Mouse (Mus musculus) neural tube, embryonic 11.5 days (tissue): ENCODE data around the gene 1700042G07Rik. TPM values are rescaled to one million over a fixed set of nuclear protein-coding genes. Genes with fewer than 3 reads are reported as not detected.

ENCODE experiments used
- ATAC-seq: fragments of 200-750 bp; cut with Nextera tagmentation; 2 replicates; pipeline ENCODE4 v1.8.0; 2017; ENCODE audit warnings: moderate number of reproducible peaks, mild to moderate bottlenecking, moderate TSS enrichment, moderate library complexity; ENCODE audit not compliant: insufficient read depth, low FRiP score, low TSS enrichment
- DNase-seq: peaks from one replicate; pipeline ENCODE4 v3.0.0-alpha.2; 2015; ENCODE audit warnings: low spot score
- H3K27ac ChIP-seq: fragments of 300-500 bp; sonication (generic); 2 replicates; pipeline ENCODE4 v1.5.1; 2014; ENCODE audit warnings: low read depth, mild to moderate bottlenecking, low read length
- H3K27me3 ChIP-seq: fragments of 300-500 bp; sonication (generic); 2 replicates; pipeline ENCODE4 v1.6.1; 2014; ENCODE audit warnings: mild to moderate bottlenecking, low read length, mixed read lengths; ENCODE audit not compliant: control insufficient read depth, insufficient read depth
- H3K36me3 ChIP-seq: fragments of 300-500 bp; sonication (generic); 2 replicates; pipeline ENCODE4 v1.6.1; 2014; ENCODE audit warnings: mild to moderate bottlenecking, low read length, moderate library complexity, mixed read lengths; ENCODE audit not compliant: control insufficient read depth, insufficient read depth
- H3K4me1 ChIP-seq: fragments of 300-500 bp; sonication (generic); 2 replicates; pipeline ENCODE4 v1.6.1; 2014; ENCODE audit warnings: low read length, mixed read lengths; ENCODE audit not compliant: control insufficient read depth, insufficient read depth
- H3K4me2 ChIP-seq: fragments of 300-500 bp; sonication (generic); 2 replicates; pipeline ENCODE4 v1.6.1; 2014; ENCODE audit warnings: low read depth, mild to moderate bottlenecking, moderate library complexity
- H3K4me3 ChIP-seq: fragments of 300-500 bp; sonication (generic); 2 replicates; pipeline ENCODE4 v1.5.1; 2014; ENCODE audit warnings: low read depth, low read length
- H3K9ac ChIP-seq: fragments of 300-500 bp; sonication (generic); 2 replicates; pipeline ENCODE4 v1.6.1; 2014; ENCODE audit warnings: mild to moderate bottlenecking, low read length
- H3K9me3 ChIP-seq: fragments of 300-500 bp; sonication (generic); 2 replicates; pipeline ENCODE4 v1.6.1; 2016; ENCODE audit warnings: low read length; ENCODE audit not compliant: control insufficient read depth
- WGBS: fragments of 180-500 bp; shearing (Covaris S2); extraction: QIAGEN DNeasy Blood & Tissue Kit; methylation state at CpG from one replicate; pipeline ENCODE4 v1.1.7; 2014; 5-methylcytosine and 5-hydroxymethylcytosine counted together
- polyA plus RNA-seq: library from polyadenylated mRNA; unstranded; fragments of >200 nt; fragmentation: Nextera tagmentation; extraction: Ambion mirVana; gene quantifications from 2 replicates; pipeline ENCODE4 v1.2.1, GENCODE M21; 2014

Gene 1700042G07Rik
- polyA plus RNA-seq, 1 experiment from 2014 or later = not detected

- ATAC-seq (no peak), DNase-seq (peak; percentile 6)
- Histone ChIP-seq H3K9ac (no peak overlapping the region), H3K4me1 (no peaks in the 10 kb centered on the region), H3K27ac (no peak overlapping the region), H3K9me3 (no peaks in the 10 kb centered on the region), H3K27me3 (no peaks in the 10 kb centered on the region), H3K4me3 (no peak overlapping the region), H3K36me3 (no peaks in the 10 kb centered on the region), H3K4me2 (no peak overlapping the region)
- 48% methylated on average over 3 of the region's 3 CpGs for WGBS
These were observed 8.9 kb downstream of the 1700042G07Rik start for GRCm38 (mm10) chr4:116182079-116182478.

- no peak overlapping the region for H3K27ac ChIP-seq
- 9% methylated on average over 12 of the region's 12 CpGs for WGBS
- no peaks in the 10 kb centered on the region for H3K36me3 ChIP-seq
- H3K4me2 ChIP-seq = 0 out of 2 replicates have a peak overlapping the region, but pooled peaks have one; percentile 7
- H3K4me1 ChIP-seq = no peaks in the 10 kb centered on the region
- no peak overlapping the region for H3K4me3 ChIP-seq
- no peak overlapping the region for H3K9ac ChIP-seq
- ATAC-seq (no peak), DNase-seq (peak; percentile 33)
- no peaks in the 10 kb centered on the region for H3K9me3 ChIP-seq
- no peaks in the 10 kb centered on the region for H3K27me3 ChIP-seq
These were observed 9.6 kb downstream of the 1700042G07Rik start for GRCm38 (mm10) chr4:116182745-116183144.

GRCm38 (mm10) chr4:116185083-116185482 is 11.9 kb downstream of the 1700042G07Rik start:
- no peak for DNase-seq
- Histone ChIP-seq H3K4me1 (no peaks in the 10 kb centered on the region), H3K9me3 (no peaks in the 10 kb centered on the region), H3K27ac (no peak overlapping the region), H3K4me2 (no peak overlapping the region), H3K36me3 (no peaks in the 10 kb centered on the region), H3K27me3 (no peaks in the 10 kb centered on the region), H3K9ac (no peak overlapping the region), H3K4me3 (no peak overlapping the region)
- WGBS = 90% methylated on average over 4 of the region's 4 CpGs
- no peak for ATAC-seq

GRCm38 (mm10) chr4:116192286-116192835 is 19.2 kb downstream of the 1700042G07Rik start:
- H3K27me3 ChIP-seq = no peaks in the 10 kb centered on the region
- DNase-seq (no peak), ATAC-seq (no peak)
- H3K9ac ChIP-seq = no peak overlapping the region
- H3K4me3 ChIP-seq = no peak overlapping the region
- no peaks in the 10 kb centered on the region for H3K9me3 ChIP-seq
- WGBS = 45% methylated on average over 4 of the region's 4 CpGs
- no peaks in the 10 kb centered on the region for H3K36me3 ChIP-seq
- no peak overlapping the region for H3K27ac ChIP-seq
- H3K4me1 ChIP-seq = no peaks in the 10 kb centered on the region
- H3K4me2 ChIP-seq = no peak overlapping the region

GRCm38 (mm10) chr4:116193583-116194383 is 20.6 kb downstream of the 1700042G07Rik start:
- Histone ChIP-seq H3K9ac (no peak overlapping the region), H3K27ac (no peak overlapping the region), H3K4me1 (no peaks in the 10 kb centered on the region), H3K9me3 (no peaks in the 10 kb centered on the region), H3K4me3 (no peak overlapping the region), H3K27me3 (no peaks in the 10 kb centered on the region), H3K4me2 (no peak overlapping the region), H3K36me3 (no peaks in the 10 kb centered on the region)
- DNase-seq = no peak
- no peak for ATAC-seq
- WGBS = 78% methylated on average over 9 of the region's 9 CpGs

- DNase-seq = no peak
- Histone ChIP-seq H3K9me3 (no peaks in the 10 kb centered on the region), H3K4me1 (no peaks in the 10 kb centered on the region), H3K27me3 (no peaks in the 10 kb centered on the region), H3K9ac (no peak overlapping the region), H3K27ac (no peak overlapping the region), H3K4me3 (no peak overlapping the region), H3K36me3 (no peaks in the 10 kb centered on the region), H3K4me2 (no peak overlapping the region)
- ATAC-seq = no peak
- WGBS = 92% methylated on average over 2 of the region's 2 CpGs
These were observed 25.2 kb downstream of the 1700042G07Rik start for GRCm38 (mm10) chr4:116198422-116198821.

GRCm38 (mm10) chr4:116204422-116204821 is 31.2 kb downstream of the 1700042G07Rik start:
- H3K4me2 ChIP-seq = no peak overlapping the region
- DNase-seq = no peak
- 64% methylated on average over 3 of the region's 3 CpGs for WGBS
- no peaks in the 10 kb centered on the region for H3K27me3 ChIP-seq
- no peak for ATAC-seq
- H3K9ac ChIP-seq = no peak overlapping the region
- H3K4me3 ChIP-seq = no peak overlapping the region
- H3K27ac ChIP-seq = no peak overlapping the region
- H3K36me3 ChIP-seq = no peaks in the 10 kb centered on the region
- H3K9me3 ChIP-seq = no peaks in the 10 kb centered on the region
- H3K4me1 ChIP-seq = no peaks in the 10 kb centered on the region

- DNase-seq (no peak), ATAC-seq (no peak)
- H3K4me3 ChIP-seq = no peak overlapping the region
- H3K9ac ChIP-seq = no peak overlapping the region
- H3K4me1 ChIP-seq = no peaks in the 10 kb centered on the region
- 74% methylated on average over 4 of the region's 4 CpGs for WGBS
- H3K27ac ChIP-seq = no peak overlapping the region
- no peak overlapping the region for H3K4me2 ChIP-seq
- no peaks in the 10 kb centered on the region for H3K27me3 ChIP-seq
- H3K9me3 ChIP-seq = no peaks in the 10 kb centered on the region
- no peaks in the 10 kb centered on the region for H3K36me3 ChIP-seq
These were observed 33.4 kb downstream of the 1700042G07Rik start for GRCm38 (mm10) chr4:116206531-116206930.

- H3K27me3 ChIP-seq = no peaks in the 10 kb centered on the region
- DNase-seq (no peak), ATAC-seq (no peak)
- H3K9ac ChIP-seq = no peak overlapping the region
- H3K36me3 ChIP-seq = no peaks in the 10 kb centered on the region
- H3K9me3 ChIP-seq = no peaks in the 10 kb centered on the region
- H3K4me1 ChIP-seq = no peaks in the 10 kb centered on the region
- no peak overlapping the region for H3K4me2 ChIP-seq
- H3K27ac ChIP-seq = no peak overlapping the region
- H3K4me3 ChIP-seq = no peak overlapping the region
- 83% methylated on average over 1 of the region's 1 CpGs for WGBS
These were observed 35.7 kb downstream of the 1700042G07Rik start for GRCm38 (mm10) chr4:116208891-116209290.
